Mouse (Mus musculus) ovary, postnatal 14 days (tissue): ENCODE results near the gene Olfr1046.
"Not testable (repeated sequence)": the region's sequence is repeated elsewhere in the genome, so short reads cannot be mapped to it uniquely, and the experiment has no call there.

Experiments
- DNase-seq: peaks from one replicate; pipeline ENCODE4 v3.0.0; 2022; ENCODE audit warnings: low spot score

Gene Olfr1046

DNA sequence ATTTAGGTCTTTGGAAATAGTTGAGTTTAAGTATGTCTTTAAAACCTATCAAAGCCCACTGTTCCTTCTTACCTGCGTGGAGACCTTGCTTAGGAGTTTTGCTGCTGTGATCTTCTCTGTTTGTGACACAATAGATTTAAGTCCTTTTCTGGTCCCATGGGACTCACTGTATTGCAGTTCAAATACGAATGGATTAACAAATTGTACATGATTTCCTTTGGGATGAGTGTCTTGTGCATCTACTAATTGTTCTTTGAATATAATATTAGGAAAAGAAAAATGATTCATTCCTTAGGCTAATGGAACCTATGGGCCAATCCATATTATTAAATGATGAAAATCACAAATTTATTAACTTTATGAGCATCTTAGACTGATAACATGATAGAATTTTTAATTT is at the start of gene Olfr1046:
TSS of gene Olfr1046 (minus strand) at position 101 of the 400 bp plus-strand sequence.
- no peak for DNase-seq

DNA sequence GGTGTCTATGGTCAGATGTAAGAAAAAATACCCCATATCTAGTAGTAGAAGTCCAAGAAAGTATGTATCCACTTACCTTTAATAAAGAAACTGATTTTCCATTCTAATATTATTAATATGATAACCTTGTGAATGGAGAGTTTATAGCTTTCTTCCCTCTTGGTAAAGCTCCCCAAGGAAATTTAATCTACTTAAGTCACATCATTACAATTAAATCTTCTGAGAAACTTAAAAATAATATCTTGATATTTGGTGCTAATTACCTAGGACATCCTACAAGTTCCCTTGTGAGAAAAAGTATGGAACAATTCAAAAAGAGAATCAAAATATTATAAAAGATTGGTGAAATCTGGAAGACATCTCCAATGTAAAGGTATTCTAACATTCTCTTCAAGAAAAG is 39.1 kb upstream of the Olfr1046 start, which contains the start of gene Olfr1049:
TSS of gene Olfr1049 (minus strand) at position 101 of the 400 bp plus-strand sequence.
- DNase-seq = not testable (repeated sequence)

- DNase-seq = no peak
These were observed 21.1 kb upstream of the Olfr1046 start, which contains the start of gene Olfr1048 for GRCm38 (mm10) chr2:86240189-86240588. Gene Olfr1048 (minus strand): TSS chr2:86240289.

DNA sequence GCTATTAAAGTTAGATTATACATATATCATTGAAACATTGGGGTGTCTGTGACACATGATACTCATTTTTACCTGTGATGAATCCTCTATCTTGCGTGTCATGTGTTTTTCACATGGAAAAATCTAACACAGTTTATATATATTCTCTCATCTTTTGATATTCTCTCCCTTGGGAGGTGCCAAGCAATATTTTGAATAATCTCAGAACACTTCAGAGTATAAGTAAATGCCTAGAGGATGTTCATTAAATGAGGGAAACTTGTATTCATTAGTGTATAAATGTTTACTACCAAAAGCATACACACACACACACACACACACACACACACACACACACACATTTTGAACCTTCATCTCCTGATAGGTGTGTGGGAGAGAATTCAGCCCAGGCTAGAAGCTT is 12.2 kb upstream of the Olfr1046 start, which contains the start of gene Olfr1047:
TSS of gene Olfr1047 (minus strand) at position 101 of the 400 bp plus-strand sequence.
- no peak for DNase-seq

- DNase-seq = no peak
These were observed 16.2 kb downstream of the Olfr1046 start, which contains the start of gene Olfr1045 for GRCm38 (mm10) chr2:86202909-86203308. Gene Olfr1045 (minus strand): TSS chr2:86203009.

DNA sequence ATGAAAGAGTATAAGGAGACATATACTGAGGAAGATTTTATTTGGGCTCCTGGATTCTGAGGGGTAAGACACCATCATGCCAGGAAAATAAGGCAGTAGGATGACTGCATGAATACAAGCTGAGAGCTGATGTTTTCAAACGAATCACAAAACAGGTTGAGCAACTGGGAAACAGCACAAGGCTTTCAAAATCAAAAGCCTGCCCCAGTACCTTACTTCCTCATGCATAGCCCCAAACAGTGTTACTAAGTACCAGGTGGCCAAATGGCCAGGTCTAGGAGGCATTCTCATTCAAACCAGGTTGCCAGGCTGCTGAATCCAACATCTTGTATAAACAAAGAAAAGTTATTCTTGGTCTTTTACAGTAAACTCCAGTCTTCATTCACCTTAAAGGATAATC is 23.3 kb downstream of the Olfr1046 start:
- DNase-seq = no peak

- DNase-seq = no peak
These were observed 33.5 kb downstream of the Olfr1046 start, which contains the start of gene Olfr52 for GRCm38 (mm10) chr2:86185583-86185982. Gene Olfr52 (minus strand): TSS chr2:86185683.

- no peak for DNase-seq
These were observed 39.2 kb downstream of the Olfr1046 start for GRCm38 (mm10) chr2:86179950-86180349.

DNA sequence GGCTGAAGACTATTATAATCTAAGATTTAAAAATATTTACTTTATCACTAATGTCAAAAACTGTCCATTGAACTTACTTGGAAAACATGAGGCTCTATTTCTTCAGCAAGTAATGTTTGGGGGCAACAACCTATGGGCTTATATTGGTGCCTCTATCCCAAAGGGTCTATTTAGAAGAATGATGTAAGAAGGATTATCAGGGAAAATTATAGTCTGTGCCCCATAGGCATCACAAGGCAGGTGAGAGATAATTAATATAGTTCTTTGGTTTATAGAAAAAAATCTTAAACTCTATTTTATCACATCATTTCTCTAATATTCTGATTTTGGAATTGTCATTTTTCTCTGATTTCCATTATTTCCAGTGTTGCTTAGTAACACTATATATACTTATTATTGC is 41.4 kb downstream of the Olfr1046 start, which contains the start of gene Olfr1044:
TSS of gene Olfr1044 (minus strand) at position 101 of the 400 bp plus-strand sequence.
- no peak for DNase-seq

- DNase-seq = not testable (repeated sequence)
These were observed 43.7 kb downstream of the Olfr1046 start for GRCm38 (mm10) chr2:86175422-86175821.

DNA sequence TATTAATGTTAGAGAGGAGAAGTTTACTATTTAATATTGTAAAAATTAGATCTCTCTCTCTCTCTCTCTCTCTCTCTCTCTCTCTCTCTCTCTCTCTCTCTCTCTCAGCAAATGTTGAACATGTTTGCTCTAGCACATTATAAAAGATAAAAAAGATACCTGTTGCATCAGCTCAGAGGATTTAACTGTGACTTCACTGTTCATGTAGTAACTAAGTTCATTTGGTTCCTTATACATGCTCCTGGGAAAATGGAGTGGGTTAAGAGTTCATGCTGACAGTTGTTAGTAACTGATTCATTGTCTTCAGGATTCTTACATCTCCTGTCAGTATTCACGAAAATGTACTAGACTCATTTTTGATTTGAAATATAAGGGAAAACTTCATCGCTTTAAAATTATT is 51.7 kb downstream of the Olfr1046 start, which contains the start of gene Olfr1043:
TSS of gene Olfr1043 (minus strand) at position 101 of the 400 bp plus-strand sequence.
- no peak for DNase-seq
